Mouse (Mus musculus): ENCODE measurements around the gene Egf.

Gene Egf

DNA sequence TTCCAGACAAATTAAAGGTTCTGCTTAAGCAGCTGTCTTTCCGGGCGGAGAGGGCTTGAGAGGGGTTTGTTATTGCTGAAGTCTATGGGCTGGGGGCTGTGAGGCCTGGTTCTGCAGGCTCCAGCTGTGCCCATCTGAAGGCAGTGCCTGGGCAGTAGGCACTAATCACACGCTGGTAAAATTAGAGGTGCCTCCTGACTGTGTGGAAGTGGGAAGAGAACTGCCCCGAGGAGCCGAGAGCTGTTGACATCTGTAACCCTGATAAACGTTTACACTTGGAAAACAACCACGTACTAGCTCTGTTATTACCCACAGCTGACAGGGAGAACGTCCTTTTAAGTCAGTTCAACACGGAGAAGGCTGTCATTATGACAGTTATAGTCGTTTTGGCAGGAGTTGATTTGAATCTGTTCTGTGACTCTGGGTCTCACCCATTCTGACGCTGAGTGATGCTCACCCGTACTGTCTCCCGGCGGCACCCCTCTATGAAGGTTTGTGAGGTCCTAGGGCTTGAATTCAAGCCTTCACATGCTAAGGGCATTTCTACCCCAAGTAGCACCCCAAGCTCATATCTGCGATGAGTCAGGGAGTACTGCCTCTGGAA, 40.5 kb downstream of the Egf start:
- no peak for DNase-seq

DNA sequence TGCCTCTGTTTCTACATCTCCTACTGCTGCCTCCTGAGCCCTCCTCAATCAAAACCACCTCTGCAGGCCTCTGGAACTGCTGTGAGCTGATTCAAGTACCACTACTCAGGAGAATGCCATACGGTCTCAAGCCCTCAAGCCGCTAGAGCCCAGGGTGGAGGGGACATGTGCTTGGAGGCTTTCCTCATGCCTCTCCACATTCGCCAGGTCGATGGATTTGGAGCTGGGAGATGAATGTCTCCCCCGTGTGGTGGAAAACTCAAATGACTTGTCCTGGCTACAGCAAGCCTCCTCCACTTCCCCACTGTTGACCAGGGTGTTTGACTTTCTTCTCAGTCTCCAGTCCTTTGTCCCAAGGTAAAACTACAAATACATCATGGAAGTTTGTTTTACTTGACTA, 47.0 kb downstream of the Egf start:
- no peak for DNase-seq

DNA sequence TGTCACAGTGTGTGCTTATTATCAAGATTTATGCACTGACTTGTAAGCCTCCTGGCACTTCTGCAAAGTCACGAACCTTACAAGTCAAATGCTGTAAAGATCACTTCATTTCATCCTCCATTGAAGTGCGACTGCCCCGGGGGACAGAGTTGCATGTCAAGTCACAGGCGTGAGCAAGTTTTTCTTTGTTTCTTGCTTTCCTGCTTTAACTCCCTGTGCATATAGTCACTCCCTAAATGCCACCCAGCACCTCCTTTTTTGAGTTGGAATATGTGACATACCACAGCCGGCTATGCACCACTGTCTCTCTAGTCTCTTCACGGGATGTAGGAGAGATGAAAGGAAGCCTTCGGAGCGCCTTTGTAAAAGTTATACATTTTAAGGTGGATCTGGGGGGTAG, 56.2 kb downstream of the Egf start:
- no peak for DNase-seq

DNA sequence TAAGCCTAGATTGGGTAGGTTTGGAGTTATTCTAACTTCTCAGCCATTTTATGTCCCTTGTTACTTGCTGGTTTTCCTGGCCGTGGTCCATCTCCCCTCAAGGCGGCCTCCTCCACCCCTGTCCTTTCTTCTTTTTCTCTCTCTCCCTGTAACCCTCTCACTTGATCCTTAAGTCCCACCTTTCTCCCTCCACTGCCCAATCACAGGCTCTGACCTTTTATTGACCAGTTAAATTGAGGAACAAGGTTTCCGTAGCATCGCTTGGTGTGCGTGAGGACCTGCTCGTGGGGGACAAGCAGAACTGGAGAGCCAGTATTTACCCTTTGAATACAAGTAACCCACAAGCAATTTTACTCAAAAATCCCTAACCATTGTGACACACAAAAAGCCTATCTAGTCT, 56.8 kb downstream of the Egf start:
- no peak for DNase-seq

DNA sequence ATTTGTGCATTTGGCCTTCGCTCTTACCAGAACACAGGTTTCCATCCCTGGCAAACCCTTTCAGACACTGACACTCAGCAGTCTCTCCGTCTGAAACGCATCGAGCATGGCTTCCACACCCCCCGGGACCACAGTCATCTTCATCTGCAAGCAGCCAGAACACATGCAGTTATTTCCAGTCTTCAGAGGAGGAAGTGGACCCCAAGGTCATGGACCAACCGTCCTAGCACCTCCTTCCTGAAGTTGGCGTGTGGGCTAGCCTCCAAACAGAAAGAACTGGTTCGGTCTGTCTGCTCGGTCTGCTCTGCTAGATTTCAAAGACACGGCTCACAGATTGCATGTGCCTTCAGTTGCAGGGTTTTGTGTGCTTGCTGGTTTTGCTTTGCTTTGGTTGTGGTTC, 57.4 kb downstream of the Egf start:
- DNase-seq, result no peak

DNA sequence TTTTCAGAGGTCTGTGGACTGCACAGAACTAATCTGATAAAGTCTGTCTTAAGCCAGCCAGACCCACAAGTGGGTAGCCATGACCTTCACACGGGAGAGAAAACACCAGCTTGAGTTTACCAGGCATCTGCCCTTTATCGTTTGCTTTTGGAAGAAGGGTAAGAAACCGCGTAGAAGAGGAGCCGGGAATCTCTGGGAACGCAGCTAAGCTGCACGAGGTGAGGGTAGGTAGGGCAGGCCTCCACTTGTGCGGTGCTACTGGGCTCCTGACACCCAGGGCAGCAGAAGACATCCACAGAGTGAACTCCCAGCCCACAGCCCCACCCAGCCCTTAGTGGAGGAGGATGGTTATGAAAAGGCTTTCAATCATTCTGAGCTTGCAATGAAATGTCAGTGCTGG, 59.2 kb downstream of the Egf start:
- no peak for DNase-seq

DNA sequence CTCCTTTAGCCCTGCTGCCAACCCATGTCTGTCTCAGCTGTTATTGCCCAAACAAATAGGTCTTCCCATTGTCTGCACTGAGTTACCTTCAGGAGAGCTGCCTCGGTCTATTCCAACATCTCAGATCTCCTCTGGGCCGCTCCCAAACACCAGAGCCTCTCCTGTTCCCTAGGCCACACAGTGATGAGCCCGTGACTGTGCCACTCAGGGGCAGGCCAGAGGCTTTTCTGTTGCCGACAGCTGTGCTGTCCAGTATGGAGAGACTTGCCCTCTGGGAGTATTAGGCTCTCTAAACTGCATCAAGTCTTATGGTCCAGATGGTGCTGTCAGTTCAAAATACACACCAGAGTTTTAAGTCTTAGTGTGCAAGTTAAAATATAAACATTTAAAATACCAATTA, 61.5 kb downstream of the Egf start:
- DNase-seq, result no peak

- no peak for DNase-seq
Measured at GRCm38 (mm10) chr3:129692816-129693215, 62.3 kb downstream of the Egf start.

DNA sequence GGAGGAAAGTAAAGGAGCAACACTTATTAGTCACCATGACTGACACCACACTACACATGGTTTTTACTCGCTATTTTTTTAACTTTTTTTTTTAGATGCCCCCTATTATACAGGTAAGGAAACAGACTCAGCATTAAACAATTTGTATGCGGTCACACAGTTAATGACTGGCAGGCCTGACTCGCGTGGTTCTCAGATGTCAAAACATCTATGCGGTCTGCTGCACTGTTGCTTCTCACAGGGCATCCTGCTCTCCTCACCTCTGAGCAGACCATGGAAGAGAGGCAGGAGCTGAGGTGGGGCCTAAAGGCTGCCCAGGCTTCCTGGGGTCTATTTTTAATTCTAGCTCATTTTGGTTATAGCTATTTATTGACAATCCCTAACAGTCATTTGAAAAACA, 67.7 kb downstream of the Egf start:
- no peak for DNase-seq

GRCm38 (mm10) chr3:129686698-129687333, 68.3 kb downstream of the Egf start:
- peak; percentile 44 for DNase-seq

GRCm38 (mm10) chr3:129686196-129686595, 68.9 kb downstream of the Egf start:
- DNase-seq, result no peak

DNA sequence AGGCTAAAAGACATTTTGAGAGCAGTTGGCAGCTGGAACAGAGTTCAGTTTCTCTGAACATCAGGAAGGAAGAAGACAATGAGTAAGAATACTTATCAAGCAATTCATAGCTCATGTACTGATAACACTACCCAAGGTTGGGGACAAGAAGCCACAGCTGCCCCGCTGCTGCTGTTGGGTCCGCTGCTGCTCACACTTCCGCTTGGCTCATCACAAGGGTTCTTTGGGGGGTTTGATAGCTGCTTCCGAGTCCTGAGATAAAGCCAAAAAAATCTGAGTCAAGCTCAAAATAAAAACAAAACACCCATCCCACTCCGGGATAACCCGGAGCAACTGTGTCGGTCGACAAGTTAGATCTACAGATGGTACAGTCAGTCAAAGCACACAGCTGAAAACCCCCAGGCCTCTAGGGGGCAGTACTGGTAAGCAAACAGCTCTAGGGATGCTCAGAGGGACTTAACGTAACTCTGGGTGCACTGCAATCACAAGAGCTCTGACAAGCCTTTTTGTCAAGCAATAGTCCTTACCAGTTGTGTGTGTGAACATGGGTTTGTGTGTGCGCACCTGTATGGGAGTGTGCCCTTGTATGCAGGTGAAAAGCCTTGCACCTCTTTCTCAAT, 71.9 kb downstream of the Egf start:
- no peak for DNase-seq

- no peak for DNase-seq
Measured at GRCm38 (mm10) chr3:129682389-129682788, 72.7 kb downstream of the Egf start.

DNA sequence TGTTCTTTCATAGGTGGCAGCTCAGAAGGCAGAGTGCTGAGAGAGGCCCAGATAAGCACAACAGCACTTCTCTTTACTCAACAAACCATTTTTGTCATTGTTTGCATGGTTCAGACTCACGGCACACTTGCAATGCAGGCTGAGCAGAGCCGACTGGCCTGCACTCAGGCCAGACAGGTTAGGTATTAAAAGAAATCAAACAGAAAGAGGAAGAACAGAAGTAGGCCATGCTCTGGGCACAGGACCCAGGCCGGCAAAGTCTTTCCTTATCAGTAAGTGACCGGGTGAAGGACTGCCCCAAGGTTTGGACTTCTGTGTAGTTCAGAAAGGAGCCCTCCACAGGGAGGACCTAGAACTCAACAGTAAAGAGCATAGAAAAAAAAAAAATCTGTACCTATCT, 73.3 kb downstream of the Egf start:
- DNase-seq, result no peak

DNA sequence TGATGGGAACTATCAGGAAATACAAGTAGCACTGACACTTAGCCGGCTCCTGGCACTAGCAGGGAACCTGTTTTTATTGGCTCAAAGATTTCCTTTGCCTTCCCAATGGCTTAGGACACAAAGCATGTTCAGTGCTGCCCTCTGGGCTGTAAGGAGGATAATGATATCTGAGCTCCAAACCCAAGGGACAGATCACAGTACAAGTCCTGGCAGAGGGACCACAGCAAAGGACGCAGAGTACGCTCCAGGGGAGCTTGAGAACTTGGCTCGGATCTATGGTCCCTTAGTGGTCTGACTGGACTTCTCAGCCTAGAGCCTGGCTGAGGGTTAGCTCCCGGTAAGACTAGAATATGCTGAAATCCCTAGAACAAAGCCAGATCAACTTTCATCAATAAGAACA, 74.9 kb downstream of the Egf start:
- no peak for DNase-seq

DNA sequence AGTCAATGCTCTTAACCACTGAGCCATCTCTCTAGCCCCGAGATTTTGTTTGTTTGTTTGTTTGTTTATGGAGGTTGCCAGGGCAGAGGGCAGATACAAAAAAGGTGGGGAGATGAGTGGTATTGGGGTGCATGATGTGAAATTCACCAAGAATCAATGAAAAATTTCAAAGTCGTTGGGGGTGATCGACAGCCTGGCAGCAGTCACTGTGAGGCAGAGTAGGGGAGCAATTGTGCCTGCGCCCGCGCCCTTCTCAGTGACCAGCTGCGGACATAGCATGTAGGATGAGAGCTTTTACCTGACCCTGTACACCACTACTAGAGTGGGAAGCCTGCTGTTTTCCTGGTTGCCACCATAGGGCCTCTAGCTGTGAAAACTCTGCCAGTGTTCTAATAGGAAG, 79.2 kb downstream of the Egf start:
- DNase-seq, result no peak

GRCm38 (mm10) chr3:129663906-129664305, 91.2 kb downstream of the Egf start:
- DNase-seq, result no peak

DNA sequence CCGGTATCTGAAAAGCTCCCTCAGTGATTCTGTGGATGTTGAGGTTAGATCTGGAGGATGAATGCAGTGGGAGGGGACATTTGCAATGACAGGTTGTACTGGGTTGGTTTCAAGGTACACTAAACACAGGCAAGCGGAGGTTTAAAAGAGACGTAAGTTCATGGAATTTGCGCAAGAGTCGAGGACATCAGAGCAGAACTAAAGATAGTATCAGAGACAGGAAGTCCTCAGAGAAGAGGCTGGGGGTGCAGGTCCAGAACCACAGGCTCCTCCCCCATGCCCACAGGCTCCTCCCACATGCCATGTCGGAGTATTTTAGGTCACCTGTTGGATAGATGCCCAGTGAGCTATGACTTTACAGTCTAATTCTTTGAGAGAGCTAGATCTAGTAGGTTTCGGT, 96.3 kb downstream of the Egf start:
- no peak for DNase-seq

DNA sequence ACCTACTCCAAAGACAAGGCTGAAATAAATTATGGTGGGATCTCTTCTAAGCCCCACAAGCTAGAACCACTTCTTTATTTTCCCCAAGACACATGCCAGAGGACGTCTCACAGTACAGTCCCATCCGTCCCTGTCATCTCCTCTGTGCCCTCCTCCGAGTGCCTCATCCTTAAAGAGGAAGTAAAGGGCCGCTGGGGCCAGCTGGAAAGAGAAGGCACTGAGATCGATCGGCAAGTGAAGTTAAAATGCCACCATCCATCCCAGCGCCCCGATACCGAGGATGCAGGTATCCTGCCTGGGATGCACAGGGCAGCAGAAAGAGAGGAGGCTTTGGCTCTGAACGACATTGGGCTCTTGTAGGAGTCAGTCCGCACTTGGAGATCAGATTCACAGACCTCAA, 97.3 kb downstream of the Egf start:
- DNase-seq, result no peak

- no peak for DNase-seq
Measured at GRCm38 (mm10) chr3:129657222-129657621, 97.9 kb downstream of the Egf start.

- DNase-seq, result peak; percentile 36
Measured at GRCm38 (mm10) chr3:129656540-129656939, 98.6 kb downstream of the Egf start.

DNA sequence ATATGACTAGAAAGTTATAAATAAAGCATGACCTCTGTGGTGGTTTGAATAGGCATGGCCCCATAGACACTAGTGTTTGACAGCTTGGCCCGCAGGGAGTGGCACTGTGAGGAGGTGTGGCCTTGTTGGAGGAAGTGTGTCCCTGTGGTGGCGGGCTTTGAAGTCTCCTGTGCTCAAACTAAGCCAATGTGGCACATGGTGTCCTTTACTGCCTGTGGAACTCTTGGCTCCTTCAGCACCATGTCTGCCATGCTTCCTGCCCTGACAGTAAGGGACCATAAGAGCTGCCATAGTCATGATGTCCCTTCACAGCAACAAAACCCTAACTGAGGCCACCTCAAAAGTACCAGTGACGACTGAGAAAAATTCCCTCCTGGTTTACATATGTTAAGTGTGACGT, 102.6 kb downstream of the Egf start:
- no peak for DNase-seq

DNA sequence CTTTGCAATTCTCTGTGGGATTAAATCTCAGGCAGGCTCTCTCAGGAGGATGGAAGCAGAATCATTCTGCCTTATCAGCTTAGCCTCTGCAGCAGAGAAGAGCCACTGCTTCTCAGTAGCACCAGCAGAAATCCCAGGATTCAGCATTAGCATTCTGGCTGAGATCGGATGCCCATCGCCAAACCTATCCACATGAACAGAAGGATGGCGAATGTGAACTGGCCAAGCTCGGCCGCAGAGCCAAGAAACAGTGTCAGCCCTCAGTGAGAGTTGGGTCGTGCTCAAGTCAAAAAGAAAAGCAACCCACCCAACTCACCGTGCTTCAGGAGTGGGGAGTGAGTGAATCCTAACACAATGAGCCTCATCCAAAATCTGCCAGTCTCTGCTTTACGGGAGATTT, 103.4 kb downstream of the Egf start:
- DNase-seq, result peak; percentile 38

DNA sequence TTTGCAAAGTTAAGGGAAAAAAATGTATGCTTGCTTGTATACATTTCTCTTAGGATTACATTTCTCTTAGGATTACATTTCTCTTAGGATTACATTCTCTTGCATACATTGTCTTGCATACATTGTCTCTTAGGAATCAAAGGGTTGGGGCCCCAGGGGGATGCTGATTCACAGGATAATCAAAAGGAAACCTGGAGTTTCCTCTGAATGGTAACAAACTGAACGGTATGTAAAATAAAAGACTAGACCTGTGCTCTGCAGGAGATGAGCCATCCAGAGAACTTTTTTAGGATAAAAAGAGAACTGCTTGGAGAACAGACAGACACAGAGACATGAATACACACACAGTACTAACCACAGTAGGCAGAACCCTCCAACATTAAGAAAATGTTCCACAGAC, 104.2 kb downstream of the Egf start:
- DNase-seq, result no peak

GRCm38 (mm10) chr3:129650293-129650612, 104.9 kb downstream of the Egf start:
- no peak for DNase-seq

All from cerebellum, adult 9-11 months (tissue).